Mouse (Mus musculus): Measurements from ENCODE around the gene Sema5b. TPM values are rescaled to one million over a fixed set of nuclear protein-coding genes. Genes with fewer than 3 reads are reported as not detected.

Gene Sema5b
- polyA plus RNA-seq, 1 experiment from 2014 or later: 6.6 TPM

- no peak for ATAC-seq (ENCODE audit: insufficient read depth, low FRiP score, low read depth)
- peaks cover 22% of the 10 kb centered on the region for H3K27me3 ChIP-seq (replicated peaks)
- no peaks in the 10 kb centered on the region for H3K9me3 ChIP-seq
- H3K4me2 ChIP-seq: no peak overlapping the region
- no peak overlapping the region for H3K9ac ChIP-seq
- 92% methylated on average over 9 of the region's 9 CpGs for WGBS
- H3K36me3 ChIP-seq: no peaks in the 10 kb centered on the region
- H3K4me3 ChIP-seq (replicated peaks): no peak overlapping the region
- H3K27ac ChIP-seq: no peak overlapping the region
- H3K4me1 ChIP-seq: 0 out of 2 replicates have a peak, but pooled peaks cover 9% of the 10 kb centered on the region
Measured at GRCm38 (mm10) chr16:35663831-35664414, 123.0 kb downstream of the Sema5b start.

DNA sequence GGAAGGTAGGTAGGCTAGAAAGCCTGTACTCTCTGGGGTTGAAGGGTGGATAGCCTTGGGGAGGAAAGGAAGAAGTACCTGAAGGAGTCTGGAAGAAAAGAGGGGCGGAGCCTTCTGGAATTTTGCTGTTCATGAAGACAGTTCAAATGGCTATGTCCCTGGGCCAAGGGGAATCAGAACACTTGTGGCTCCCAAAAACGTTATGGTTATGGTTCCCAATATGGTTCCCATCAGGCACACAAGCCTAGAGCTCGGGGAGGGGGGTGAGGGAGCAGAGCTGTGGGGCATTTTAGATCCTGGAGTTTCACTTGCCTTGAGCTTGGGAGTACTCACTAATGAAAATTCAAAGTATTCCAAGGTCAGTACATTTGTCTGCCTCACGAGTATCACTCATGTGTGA, 123.9 kb downstream of the Sema5b start:
- Histone ChIP-seq H3K9ac (no peak overlapping the region), H3K9me3 (no peaks in the 10 kb centered on the region), H3K27me3 (replicated peaks) (peaks cover 13% of the 10 kb centered on the region), H3K27ac (no peak overlapping the region), H3K4me3 (replicated peaks) (no peak overlapping the region), H3K36me3 (no peaks in the 10 kb centered on the region), H3K4me2 (no peak overlapping the region), H3K4me1 (0 out of 2 replicates have a peak, but pooled peaks cover 6% of the 10 kb centered on the region)
- WGBS: 80% methylated on average over 4 of the region's 4 CpGs
- no peak for ATAC-seq (ENCODE audit: insufficient read depth, low FRiP score, low read depth)

GRCm38 (mm10) chr16:35677511-35678113, 136.7 kb downstream of the Sema5b start:
- 75% methylated on average over 8 of the region's 8 CpGs for WGBS
- ATAC-seq (ENCODE audit: insufficient read depth, low FRiP score, low read depth): no peak
- H3K36me3 ChIP-seq: no peaks in the 10 kb centered on the region

GRCm38 (mm10) chr16:35678476-35678875, 137.5 kb downstream of the Sema5b start:
- H3K36me3 ChIP-seq: no peaks in the 10 kb centered on the region
- WGBS: 21% methylated on average over 3 of the region's 3 CpGs
- H3K9me3 ChIP-seq: no peaks in the 10 kb centered on the region
- H3K27ac ChIP-seq: no peak overlapping the region
- ATAC-seq (ENCODE audit: insufficient read depth, low FRiP score, low read depth): no peak
- no peaks in the 10 kb centered on the region for H3K27me3 ChIP-seq (replicated peaks)
- no peaks in the 10 kb centered on the region for H3K4me1 ChIP-seq
- no peak overlapping the region for H3K4me2 ChIP-seq
- H3K4me3 ChIP-seq (replicated peaks): no peak overlapping the region
- H3K9ac ChIP-seq: no peak overlapping the region

More at GRCm38 (mm10) chr16:35677511-35678113, 136.7 kb downstream of the Sema5b start:
- no peak overlapping the region for H3K4me2 ChIP-seq
- H3K27me3 ChIP-seq (replicated peaks): no peaks in the 10 kb centered on the region
- H3K9ac ChIP-seq: no peak overlapping the region
- no peaks in the 10 kb centered on the region for H3K9me3 ChIP-seq
- H3K4me3 ChIP-seq (replicated peaks): no peak overlapping the region
- H3K27ac ChIP-seq: no peak overlapping the region
- no peaks in the 10 kb centered on the region for H3K4me1 ChIP-seq

- no peaks in the 10 kb centered on the region for H3K4me1 ChIP-seq
- no peak overlapping the region for H3K27ac ChIP-seq
- no peaks in the 10 kb centered on the region for H3K27me3 ChIP-seq (replicated peaks)
- no peak overlapping the region for H3K9ac ChIP-seq
- H3K36me3 ChIP-seq: no peaks in the 10 kb centered on the region
- H3K9me3 ChIP-seq: no peaks in the 10 kb centered on the region
- ATAC-seq (ENCODE audit: insufficient read depth, low FRiP score, low read depth): no peak
- H3K4me2 ChIP-seq: no peak overlapping the region
- WGBS: 68% methylated on average over 17 of the region's 17 CpGs
- no peak overlapping the region for H3K4me3 ChIP-seq (replicated peaks)
Measured at GRCm38 (mm10) chr16:35681327-35682108, 140.6 kb downstream of the Sema5b start.

DNA sequence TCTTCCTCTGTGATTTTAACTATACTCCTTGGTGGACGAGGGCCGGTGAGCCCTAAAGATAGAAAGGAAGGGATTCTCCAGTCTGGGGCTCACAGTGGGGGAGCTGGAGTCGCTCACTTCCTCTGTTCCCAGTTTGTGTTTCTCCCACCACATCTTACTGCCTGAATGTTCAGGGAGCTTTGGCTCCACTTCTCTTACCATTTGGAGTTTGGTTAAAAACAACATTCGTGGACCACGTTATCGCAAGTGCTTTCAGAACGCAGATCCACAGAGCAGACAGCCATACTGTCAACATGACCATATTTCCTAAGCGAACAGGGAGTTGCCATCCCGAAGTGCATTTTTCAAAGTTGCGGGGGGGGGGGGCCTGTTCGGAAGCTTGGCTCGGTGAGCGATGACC, 144.1 kb downstream of the Sema5b start:
- Histone ChIP-seq H3K9me3 (no peaks in the 10 kb centered on the region), H3K27ac (no peak overlapping the region), H3K36me3 (no peaks in the 10 kb centered on the region), H3K27me3 (replicated peaks) (no peaks in the 10 kb centered on the region), H3K4me3 (replicated peaks) (no peak overlapping the region), H3K4me2 (no peak overlapping the region), H3K9ac (no peak overlapping the region), H3K4me1 (no peaks in the 10 kb centered on the region)
- 79% methylated on average over 13 of the region's 13 CpGs for WGBS
- ATAC-seq (ENCODE audit: insufficient read depth, low FRiP score, low read depth): no peak

GRCm38 (mm10) chr16:35686491-35686890, 145.5 kb downstream of the Sema5b start:
- Histone ChIP-seq H3K4me2 (no peak overlapping the region), H3K4me1 (no peaks in the 10 kb centered on the region), H3K9me3 (no peaks in the 10 kb centered on the region), H3K27me3 (replicated peaks) (no peaks in the 10 kb centered on the region), H3K36me3 (no peaks in the 10 kb centered on the region), H3K27ac (no peak overlapping the region), H3K4me3 (replicated peaks) (no peak overlapping the region), H3K9ac (no peak overlapping the region)
- ATAC-seq (ENCODE audit: insufficient read depth, low FRiP score, low read depth): no peak
- WGBS: 66% methylated on average over 7 of the region's 7 CpGs

- Histone ChIP-seq H3K9me3 (no peaks in the 10 kb centered on the region), H3K4me3 (replicated peaks) (no peak overlapping the region), H3K36me3 (0 out of 2 replicates have a peak, but pooled peaks cover 4% of the 10 kb centered on the region), H3K27me3 (replicated peaks) (no peaks in the 10 kb centered on the region), H3K9ac (no peak overlapping the region), H3K4me1 (no peaks in the 10 kb centered on the region), H3K27ac (no peak overlapping the region), H3K4me2 (no peak overlapping the region)
- WGBS: 85% methylated on average over 7 of the region's 7 CpGs
- ATAC-seq (ENCODE audit: insufficient read depth, low FRiP score, low read depth): no peak
Measured at GRCm38 (mm10) chr16:35691606-35692005, 150.7 kb downstream of the Sema5b start.

- Histone ChIP-seq H3K27me3 (replicated peaks) (no peaks in the 10 kb centered on the region), H3K4me3 (replicated peaks) (no peak overlapping the region), H3K27ac (no peak overlapping the region), H3K4me2 (no peak overlapping the region), H3K4me1 (no peaks in the 10 kb centered on the region), H3K9ac (no peak overlapping the region), H3K36me3 (0 out of 2 replicates have a peak, but pooled peaks cover 4% of the 10 kb centered on the region), H3K9me3 (no peaks in the 10 kb centered on the region)
- 89% methylated on average over 13 of the region's 13 CpGs for WGBS
- ATAC-seq (ENCODE audit: insufficient read depth, low FRiP score, low read depth): no peak
Measured at GRCm38 (mm10) chr16:35694250-35694846, 153.4 kb downstream of the Sema5b start.

- H3K4me1 ChIP-seq: no peaks in the 10 kb centered on the region
- no peaks in the 10 kb centered on the region for H3K9me3 ChIP-seq
- WGBS: 70% methylated on average over 2 of the region's 2 CpGs
- no peak overlapping the region for H3K4me2 ChIP-seq
- no peak overlapping the region for H3K27ac ChIP-seq
- no peaks in the 10 kb centered on the region for H3K27me3 ChIP-seq (replicated peaks)
- no peak for ATAC-seq (ENCODE audit: insufficient read depth, low FRiP score, low read depth)
- no peak overlapping the region for H3K4me3 ChIP-seq (replicated peaks)
- no peak overlapping the region for H3K9ac ChIP-seq
- H3K36me3 ChIP-seq: 0 out of 2 replicates have a peak, but pooled peaks cover 4% of the 10 kb centered on the region
Measured at GRCm38 (mm10) chr16:35696103-35696502, 155.2 kb downstream of the Sema5b start.

DNA sequence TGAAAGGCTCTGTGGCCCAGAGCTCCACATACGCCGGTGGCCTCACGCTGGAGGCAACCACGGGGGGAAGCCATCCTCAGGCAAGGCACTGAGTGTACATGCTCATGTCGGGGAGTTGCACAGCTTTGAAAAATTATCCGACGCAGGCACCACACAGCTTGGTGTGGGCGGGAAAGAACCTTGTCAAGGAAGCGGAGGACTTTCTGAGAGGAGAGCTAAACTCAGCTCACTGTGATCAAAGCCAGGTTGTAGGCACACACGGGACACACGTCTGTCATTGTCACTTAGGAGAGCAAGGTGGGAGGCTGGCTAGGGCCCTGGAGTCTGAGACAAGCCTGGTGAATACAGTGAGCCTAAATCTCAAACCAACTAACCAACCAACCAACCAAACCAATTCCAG, 160.9 kb downstream of the Sema5b start:
- Histone ChIP-seq H3K4me3 (replicated peaks) (no peak overlapping the region), H3K9me3 (no peaks in the 10 kb centered on the region), H3K27ac (no peak overlapping the region), H3K4me2 (no peak overlapping the region), H3K4me1 (no peaks in the 10 kb centered on the region), H3K9ac (no peak overlapping the region), H3K36me3 (0 out of 2 replicates have a peak, but pooled peaks cover 3% of the 10 kb centered on the region), H3K27me3 (replicated peaks) (no peaks in the 10 kb centered on the region)
- WGBS: 59% methylated on average over 11 of the region's 11 CpGs
- ATAC-seq (ENCODE audit: insufficient read depth, low FRiP score, low read depth): no peak

Measured in stomach, embryonic 15.5 days (tissue).